Mouse (Mus musculus) ES-Bruce4 (cell line): Measurements from ENCODE around the gene Flywch1. TPM values are rescaled to one million over a fixed set of nuclear protein-coding genes. Genes with fewer than 3 reads are reported as not detected.
A peak's percentile ranks its signal among the peaks of the same experiment; 100 is the strongest.

Source experiments
- H3K27ac ChIP-seq: 2 replicates; pipeline ENCODE4 v1.5.1; 2012; ENCODE audit warnings: low read length, inconsistent platforms; ENCODE audit not compliant: insufficient read depth
- H3K27me3 ChIP-seq: 2 replicates; pipeline ENCODE4 v1.6.1; 2012; ENCODE audit warnings: mild to moderate bottlenecking, low read length, inconsistent platforms; ENCODE audit not compliant: control insufficient read depth, poor library complexity, insufficient read depth, severe bottlenecking
- H3K36me3 ChIP-seq: 2 replicates; pipeline ENCODE4 v1.6.1; 2012; ENCODE audit warnings: inconsistent platforms, mild to moderate bottlenecking, low read length, moderate library complexity; ENCODE audit not compliant: control insufficient read depth, poor library complexity, insufficient read depth, severe bottlenecking
- H3K4me1 ChIP-seq: one replicate; pipeline ENCODE4 v1.8.1; 2011; ENCODE audit warnings: low read length; ENCODE audit not compliant: control insufficient read depth, insufficient read depth
- H3K4me3 ChIP-seq: 2 replicates; pipeline ENCODE4 v1.5.1; 2011; ENCODE audit warnings: low read depth, mild to moderate bottlenecking, low read length
- H3K9ac ChIP-seq: 2 replicates; pipeline ENCODE4 v1.6.1; 2012; ENCODE audit warnings: low read depth, mild to moderate bottlenecking, inconsistent platforms; ENCODE audit not compliant: poor library complexity, severe bottlenecking
- H3K9me3 ChIP-seq: replicated peaks from 2 replicates; pipeline ENCODE4 v1.6.1; 2012; ENCODE audit warnings: mild to moderate bottlenecking, low read length, inconsistent platforms; ENCODE audit not compliant: control insufficient read depth, poor library complexity, insufficient read depth, severe bottlenecking
- CTCF ChIP-seq: IDR thresholded peaks from one replicate; pipeline ENCODE4 v1.8.1; 2011; ENCODE audit warnings: low read depth, low read length
- EP300 ChIP-seq: IDR thresholded peaks from 2 replicates; pipeline ENCODE4 v1.6.1; 2011; ENCODE audit warnings: low read depth, low read length; ENCODE audit not compliant: insufficient read depth
- POLR2A ChIP-seq: IDR thresholded peaks from one replicate; pipeline ENCODE4 v1.8.1; 2011; ENCODE audit warnings: low read length; ENCODE audit not compliant: insufficient read depth
- polyA plus RNA-seq: library from polyadenylated mRNA; stranded (reverse); fragments of >200 nt; gene quantifications from 2 replicates; pipeline ENCODE4 v1.2.4, GENCODE M21; 2011; ENCODE audit warnings: low read depth; ENCODE audit not compliant: missing spikeins, insufficient read depth, insufficient read length

Flywch1 gene
- polyA plus RNA-seq, 1 experiment = 34.2 TPM

- Histone ChIP-seq H3K27ac (peak within 1 kb of the TSS; percentile 82), H3K27me3 (no peaks in the 10 kb centered on the region), H3K9ac (peak within 1 kb of the TSS; percentile 89), H3K9me3 (no peaks in the 10 kb centered on the region), H3K36me3 (no peaks in the 10 kb centered on the region), H3K4me3 (peak within 1 kb of the TSS; percentile 93), H3K4me1 (no peaks in the 10 kb centered on the region)
- no peak for TF ChIP-seq CTCF
- peak; percentile 42 for TF ChIP-seq POLR2A
- no peak for TF ChIP-seq EP300
Measured at GRCm38 (mm10) chr17:23785561-23786471, 14.4 kb upstream of the Flywch1 start, which contains the start of gene Flywch2. Gene Flywch2 (minus strand): TSS chr17:23786081.

GRCm38 (mm10) chr17:23783352-23783751 lies 11.9 kb upstream of the Flywch1 start:
- H3K36me3 ChIP-seq = no peaks in the 10 kb centered on the region
- H3K27me3 ChIP-seq = no peaks in the 10 kb centered on the region
- no peak overlapping the region for H3K9ac ChIP-seq
- H3K27ac ChIP-seq = no peak overlapping the region
- H3K4me3 ChIP-seq = no peak overlapping the region
- no peaks in the 10 kb centered on the region for H3K9me3 ChIP-seq
- H3K4me1 ChIP-seq = no peaks in the 10 kb centered on the region
- TF ChIP-seq EP300 (no peak), CTCF (no peak), POLR2A (no peak)

GRCm38 (mm10) chr17:23778447-23778846 lies 7.0 kb upstream of the Flywch1 start:
- Histone ChIP-seq H3K36me3 (no peaks in the 10 kb centered on the region), H3K27ac (no peak overlapping the region), H3K4me3 (no peak overlapping the region), H3K9ac (no peak overlapping the region), H3K9me3 (no peaks in the 10 kb centered on the region), H3K4me1 (no peaks in the 10 kb centered on the region), H3K27me3 (no peaks in the 10 kb centered on the region)
- TF ChIP-seq CTCF = no peak
- TF ChIP-seq EP300 = no peak
- no peak for TF ChIP-seq POLR2A

- H3K9ac ChIP-seq = no peak overlapping the region
- H3K4me3 ChIP-seq = no peak overlapping the region
- no peaks in the 10 kb centered on the region for H3K4me1 ChIP-seq
- no peaks in the 10 kb centered on the region for H3K27me3 ChIP-seq
- H3K27ac ChIP-seq = no peak overlapping the region
- no peak for TF ChIP-seq CTCF
- TF ChIP-seq EP300 = no peak
- no peak for TF ChIP-seq POLR2A
- no peaks in the 10 kb centered on the region for H3K36me3 ChIP-seq
- no peaks in the 10 kb centered on the region for H3K9me3 ChIP-seq
Measured at GRCm38 (mm10) chr17:23777141-23777540, 5.7 kb upstream of the Flywch1 start.

GRCm38 (mm10) chr17:23776216-23776615 lies 4.8 kb upstream of the Flywch1 start:
- no peak overlapping the region for H3K27ac ChIP-seq
- no peaks in the 10 kb centered on the region for H3K36me3 ChIP-seq
- TF ChIP-seq POLR2A = no peak
- no peak for TF ChIP-seq EP300
- TF ChIP-seq CTCF = no peak
- H3K4me1 ChIP-seq = no peaks in the 10 kb centered on the region
- no peak overlapping the region for H3K9ac ChIP-seq
- no peak overlapping the region for H3K4me3 ChIP-seq
- no peaks in the 10 kb centered on the region for H3K9me3 ChIP-seq
- H3K27me3 ChIP-seq = no peaks in the 10 kb centered on the region

GRCm38 (mm10) chr17:23774090-23774489 lies 2.7 kb upstream of the Flywch1 start:
- H3K27ac ChIP-seq = no peak overlapping the region

More at GRCm38 (mm10) chr17:23774090-23774489, 2.7 kb upstream of the Flywch1 start:
- peak; percentile 91 for TF ChIP-seq CTCF
- TF ChIP-seq EP300 = no peak
- Histone ChIP-seq H3K27me3 (no peaks in the 10 kb centered on the region), H3K36me3 (no peaks in the 10 kb centered on the region), H3K9me3 (no peaks in the 10 kb centered on the region), H3K4me1 (no peaks in the 10 kb centered on the region), H3K4me3 (no peak overlapping the region), H3K9ac (no peak overlapping the region)
